Mouse (Mus musculus) liver, adult (tissue): ENCODE results near the gene Zfp511.

ENCODE experiments used
- GATA4 ChIP-seq: IDR thresholded peaks from 2 replicates; pipeline ENCODE4 v1.6.1; 2014; ENCODE audit warnings: mild to moderate bottlenecking, low read length; ENCODE audit not compliant: insufficient replicate concordance

Zfp511 gene

GRCm38 (mm10) chr7:140063092-140063491 lies 26.9 kb downstream of the Zfp511 start:
- TF ChIP-seq GATA4 = no peak

GRCm38 (mm10) chr7:140067397-140067796 lies 31.2 kb downstream of the Zfp511 start:
- no peak for TF ChIP-seq GATA4

DNA sequence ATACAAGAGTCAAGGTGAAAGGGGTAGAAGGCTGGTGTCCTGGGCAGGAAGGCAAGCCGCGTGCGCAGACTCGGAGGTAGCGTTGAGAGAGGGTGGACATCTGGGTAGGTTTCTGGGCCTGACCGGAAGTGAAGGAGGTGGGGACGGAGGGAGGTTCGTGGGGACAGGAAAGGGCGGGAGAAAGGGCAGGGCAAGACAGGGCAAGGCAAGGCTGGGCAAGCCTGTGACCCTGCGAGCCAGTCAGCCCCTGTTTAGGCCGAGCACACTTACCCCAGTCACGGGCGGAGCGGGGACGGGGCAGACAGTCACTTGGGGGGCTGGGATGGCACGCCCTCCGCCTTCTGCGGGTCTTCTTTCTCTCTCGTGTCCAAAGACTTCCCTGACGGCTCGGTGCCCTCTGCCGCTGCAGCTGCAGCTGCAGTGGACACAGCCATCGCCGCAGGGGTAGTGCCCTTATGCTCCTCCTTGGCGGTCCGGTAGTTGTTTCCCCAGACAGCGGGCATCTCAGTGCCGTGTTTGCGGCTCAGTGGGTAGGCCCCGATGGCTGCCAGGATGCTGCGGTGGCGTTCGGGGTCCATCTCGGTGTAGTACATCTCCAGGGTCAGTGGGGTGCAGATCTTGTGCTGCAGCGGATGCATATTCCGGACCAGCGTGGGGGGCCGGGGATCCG lies 34.0 kb downstream of the Zfp511 start:
- no peak for TF ChIP-seq GATA4

DNA sequence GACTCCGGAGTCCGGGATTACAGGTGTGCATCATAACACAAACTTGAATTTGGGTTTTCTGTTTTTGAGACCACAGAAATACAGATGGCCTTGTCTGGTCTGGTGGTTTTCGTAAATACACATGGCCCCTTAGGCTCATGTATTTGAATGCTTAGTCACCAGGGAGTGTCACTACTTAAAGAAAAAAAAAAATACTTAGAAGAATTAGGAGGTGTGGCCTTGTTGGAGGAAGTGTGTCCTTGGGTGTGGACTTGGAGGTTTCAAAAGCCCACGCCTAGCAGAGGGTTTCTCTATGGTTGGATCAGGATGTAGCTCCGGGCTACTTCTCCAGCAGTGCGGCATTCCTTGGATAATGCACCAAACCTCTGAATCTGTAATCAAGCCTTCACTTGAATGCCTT lies 41.5 kb downstream of the Zfp511 start:
- TF ChIP-seq GATA4 = no peak

DNA sequence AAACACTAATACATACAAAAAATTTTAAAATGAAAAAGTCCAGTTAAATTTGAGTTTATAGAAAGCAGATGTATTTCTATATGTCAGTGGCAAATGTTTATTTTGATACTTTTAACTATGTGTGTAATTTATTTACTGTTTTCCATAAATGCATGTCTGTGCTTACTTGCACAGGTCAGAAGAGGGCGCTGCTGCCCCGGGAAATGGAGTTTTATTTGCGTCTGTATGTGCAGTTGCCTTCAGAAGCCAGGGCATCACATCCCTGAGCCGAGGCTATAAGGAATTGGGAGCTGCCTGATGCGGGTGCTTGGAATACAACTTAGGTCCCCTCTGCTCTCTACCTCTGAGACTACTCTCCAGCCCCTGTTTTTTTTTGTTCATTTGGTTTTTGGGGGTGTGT lies 42.5 kb downstream of the Zfp511 start:
- no peak for TF ChIP-seq GATA4

GRCm38 (mm10) chr7:140080503-140081156 lies 44.4 kb downstream of the Zfp511 start:
- no peak for TF ChIP-seq GATA4

- no peak for TF ChIP-seq GATA4
Observed at GRCm38 (mm10) chr7:140081408-140082241, 45.4 kb downstream of the Zfp511 start.

DNA sequence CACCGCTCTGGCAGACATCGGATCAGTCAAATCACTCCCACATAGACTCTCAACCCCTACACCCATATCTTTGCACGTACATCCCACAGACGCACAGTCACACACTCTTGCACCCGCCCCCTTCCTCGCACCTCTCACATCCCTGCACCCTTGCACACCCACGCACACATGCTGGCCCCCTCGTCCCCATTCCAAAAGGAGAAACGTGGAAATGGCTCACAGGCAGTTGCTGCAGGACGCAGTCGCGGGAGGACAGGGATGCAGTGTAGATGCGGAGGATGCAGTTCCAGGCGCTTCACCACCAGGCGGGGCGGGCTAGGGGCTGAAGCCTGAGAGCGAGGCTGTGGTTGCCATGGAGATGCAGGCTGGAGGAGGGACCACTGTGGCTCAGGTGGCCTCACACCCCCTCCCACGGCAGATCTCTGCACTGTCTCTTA lies 46.1 kb downstream of the Zfp511 start, which contains the start of gene Caly:
TSS of gene Caly (minus strand) at position 307 of the 437 bp plus-strand sequence.
- TF ChIP-seq GATA4 = no peak
